Mouse (Mus musculus) fibroblast of lung, adult 2 months (primary cell): Measurements from ENCODE around the gene Tmem189.

Experiments
- DNase-seq: peaks from one replicate; pipeline ENCODE4 v3.0.0-alpha.2; 2011; ENCODE audit warnings: low read depth

Gene Tmem189

GRCm38 (mm10) chr2:167593551-167594250 is 95.9 kb downstream of the Tmem189 start:
- DNase-seq = no peak
